Mouse (Mus musculus) heart, postnatal 4 days (tissue): ENCODE data around the gene Nr4a3. TPM values are rescaled to one million over a fixed set of nuclear protein-coding genes. Genes with fewer than 3 reads are reported as not detected.

Experiments
- DNase-seq: peaks from one replicate; pipeline ENCODE4 v3.0.0; 2021
- total RNA-seq, 2 experiments: library from RNA; stranded (reverse); gene quantifications; 2 replicates each; pipeline ENCODE4 v1.2.3; 2021

Gene Nr4a3
- 1 to 10 TPM; 9.0 TPM for total RNA-seq

GRCm38 (mm10) chr4:48044491-48045211 lies at the start of gene Nr4a3:
TSS of gene Nr4a3 (plus strand) at chr4:48045153.
- DNase-seq: peak; percentile 93

- DNase-seq: no peak
Measured at GRCm38 (mm10) chr4:48002969-48003368, 42.0 kb upstream of the Nr4a3 start.

- no peak for DNase-seq
Measured at GRCm38 (mm10) chr4:48003456-48003855, 41.5 kb upstream of the Nr4a3 start.

- DNase-seq: no peak
Measured at GRCm38 (mm10) chr4:48006355-48006754, 38.6 kb upstream of the Nr4a3 start.

- DNase-seq: no peak
Measured at GRCm38 (mm10) chr4:48012209-48012608, 32.7 kb upstream of the Nr4a3 start.

- no peak for DNase-seq
Measured at GRCm38 (mm10) chr4:48022966-48023365, 22.0 kb upstream of the Nr4a3 start.

GRCm38 (mm10) chr4:48029652-48030051 lies 15.3 kb upstream of the Nr4a3 start:
- DNase-seq: peak; percentile 25

- DNase-seq: no peak
Measured at GRCm38 (mm10) chr4:48034287-48034686, 10.7 kb upstream of the Nr4a3 start.

GRCm38 (mm10) chr4:48037646-48038045 lies 7.3 kb upstream of the Nr4a3 start:
- no peak for DNase-seq

- DNase-seq: no peak
Measured at GRCm38 (mm10) chr4:48038847-48039246, 6.1 kb upstream of the Nr4a3 start.

- no peak for DNase-seq
Measured at GRCm38 (mm10) chr4:48039736-48040135, 5.2 kb upstream of the Nr4a3 start.

GRCm38 (mm10) chr4:48042466-48042785 lies 2.5 kb upstream of the Nr4a3 start:
- no peak for DNase-seq

GRCm38 (mm10) chr4:48042786-48043701 lies 1.9 kb upstream of the Nr4a3 start:
- DNase-seq: peak; percentile 97

GRCm38 (mm10) chr4:48044141-48044490 lies 837 bp upstream of the Nr4a3 start:
- DNase-seq: no peak

- peak; percentile 48 for DNase-seq
Measured at GRCm38 (mm10) chr4:48045281-48045720, 348 bp downstream of the Nr4a3 start.

GRCm38 (mm10) chr4:48045721-48046460 lies 938 bp downstream of the Nr4a3 start:
- DNase-seq: peak; percentile 32

- peak; percentile 31 for DNase-seq
Measured at GRCm38 (mm10) chr4:48046461-48046901, 1.5 kb downstream of the Nr4a3 start.

GRCm38 (mm10) chr4:48047136-48047765 lies 2.3 kb downstream of the Nr4a3 start:
- DNase-seq: peak; percentile 26

GRCm38 (mm10) chr4:48047766-48048371 lies 2.9 kb downstream of the Nr4a3 start:
- DNase-seq: peak; percentile 58

- no peak for DNase-seq
Measured at GRCm38 (mm10) chr4:48048456-48049315, 3.7 kb downstream of the Nr4a3 start.

- no peak for DNase-seq
Measured at GRCm38 (mm10) chr4:48050020-48050419, 5.1 kb downstream of the Nr4a3 start.
